Mouse (Mus musculus) neural tube, embryonic 12.5 days (tissue): ENCODE measurements around the gene Megf6. TPM values are rescaled to one million over a fixed set of nuclear protein-coding genes. Genes with fewer than 3 reads are reported as not detected.

ENCODE experiments used
- ATAC-seq: fragments of 200-750 bp; cut with Nextera tagmentation; 2 replicates; pipeline ENCODE4 v1.8.0; 2017; ENCODE audit warnings: low read depth, mild to moderate bottlenecking, moderate TSS enrichment, moderate library complexity; ENCODE audit not compliant: low FRiP score
- H3K27ac ChIP-seq: fragments of 300-500 bp; sonication (generic); 2 replicates; pipeline ENCODE4 v1.5.1; 2016
- H3K27me3 ChIP-seq: fragments of 300-500 bp; sonication (generic); replicated peaks from 2 replicates; pipeline ENCODE4 v1.6.1; 2016; ENCODE audit warnings: mild to moderate bottlenecking
- H3K36me3 ChIP-seq: fragments of 300-500 bp; sonication (generic); 2 replicates; pipeline ENCODE4 v1.6.1; 2016; ENCODE audit warnings: mild to moderate bottlenecking
- H3K4me1 ChIP-seq: fragments of 300-500 bp; sonication (generic); 2 replicates; pipeline ENCODE4 v1.6.1; 2016
- H3K4me2 ChIP-seq: fragments of 300-500 bp; sonication (generic); replicated peaks from 2 replicates; pipeline ENCODE4 v1.6.1; 2016; ENCODE audit warnings: mild to moderate bottlenecking
- H3K4me3 ChIP-seq: fragments of 300-500 bp; sonication (generic); 2 replicates; pipeline ENCODE4 v1.5.1; 2016
- H3K9ac ChIP-seq: fragments of 300-500 bp; sonication (generic); 2 replicates; pipeline ENCODE4 v1.6.1; 2016; ENCODE audit warnings: mild to moderate bottlenecking
- H3K9me3 ChIP-seq: fragments of 300-500 bp; sonication (generic); 2 replicates; pipeline ENCODE4 v1.6.1; 2016; ENCODE audit warnings: mild to moderate bottlenecking
- WGBS: fragments of 180-500 bp; shearing (Covaris S2); methylation state at CpG from one replicate; pipeline ENCODE4 v1.1.7; 2016; 5-methylcytosine and 5-hydroxymethylcytosine counted together
- polyA plus RNA-seq: library from polyadenylated mRNA; unstranded; fragments of >200 nt; fragmentation: Nextera tagmentation; extraction: Ambion mirVana; gene quantifications from 2 replicates; pipeline ENCODE4 v1.2.1, GENCODE M21; 2016

The Megf6 gene
- polyA plus RNA-seq = 17.7 and 18.8 TPM in 2 replicates

- peak; percentile 76 for ATAC-seq
- Histone ChIP-seq H3K27ac (no peak within 1 kb of the TSS), H3K27me3 (peaks cover 51% of the 10 kb centered on the region), H3K36me3 (no peaks in the 10 kb centered on the region), H3K4me2 (peak within 1 kb of the TSS; percentile 98), H3K9ac (peak within 1 kb of the TSS; percentile 61), H3K4me1 (peaks cover 37% of the 10 kb centered on the region), H3K4me3 (peak within 1 kb of the TSS; percentile 58), H3K9me3 (no peaks in the 10 kb centered on the region)
- 1% methylated on average over 60 of the region's 61 CpGs for WGBS
Observed at GRCm38 (mm10) chr4:154170506-154171150, at the start of gene Megf6. TSS of gene Megf6 (plus strand) at chr4:154170730.

GRCm38 (mm10) chr4:154121800-154122199, 48.7 kb upstream of the Megf6 start:
- Histone ChIP-seq H3K9me3 (no peaks in the 10 kb centered on the region), H3K4me2 (no peak overlapping the region), H3K4me1 (no peaks in the 10 kb centered on the region), H3K4me3 (no peak overlapping the region), H3K9ac (no peak overlapping the region), H3K27me3 (0 out of 2 replicates have a peak, but pooled peaks cover 3% of the 10 kb centered on the region), H3K27ac (no peak overlapping the region), H3K36me3 (no peaks in the 10 kb centered on the region)
- WGBS = 78% methylated on average over 11 of the region's 11 CpGs
- no peak for ATAC-seq

- Histone ChIP-seq H3K4me2 (no peak overlapping the region), H3K4me1 (no peaks in the 10 kb centered on the region), H3K9ac (no peak overlapping the region), H3K27me3 (0 out of 2 replicates have a peak, but pooled peaks cover 3% of the 10 kb centered on the region), H3K9me3 (no peaks in the 10 kb centered on the region), H3K4me3 (no peak overlapping the region), H3K27ac (no peak overlapping the region), H3K36me3 (no peaks in the 10 kb centered on the region)
- WGBS = 74% methylated on average over 7 of the region's 7 CpGs
- no peak for ATAC-seq
Observed at GRCm38 (mm10) chr4:154122374-154122773, 48.2 kb upstream of the Megf6 start.

GRCm38 (mm10) chr4:154123553-154123952, 47.0 kb upstream of the Megf6 start:
- Histone ChIP-seq H3K27me3 (0 out of 2 replicates have a peak, but pooled peaks cover 3% of the 10 kb centered on the region), H3K9ac (no peak overlapping the region), H3K4me2 (no peak overlapping the region), H3K4me3 (no peak overlapping the region), H3K9me3 (no peaks in the 10 kb centered on the region), H3K36me3 (no peaks in the 10 kb centered on the region), H3K27ac (no peak overlapping the region), H3K4me1 (no peaks in the 10 kb centered on the region)
- ATAC-seq = no peak
- WGBS = 84% methylated on average over 6 of the region's 6 CpGs

GRCm38 (mm10) chr4:154125202-154125601, 45.3 kb upstream of the Megf6 start:
- Histone ChIP-seq H3K36me3 (no peaks in the 10 kb centered on the region), H3K9ac (no peak overlapping the region), H3K4me2 (no peak overlapping the region), H3K27ac (no peak overlapping the region), H3K4me3 (no peak overlapping the region), H3K27me3 (0 out of 2 replicates have a peak, but pooled peaks cover 5% of the 10 kb centered on the region), H3K9me3 (no peaks in the 10 kb centered on the region), H3K4me1 (no peaks in the 10 kb centered on the region)
- WGBS = 67% methylated on average over 5 of the region's 5 CpGs
- no peak for ATAC-seq

- Histone ChIP-seq H3K27ac (no peak overlapping the region), H3K4me3 (no peak overlapping the region)
- 71% methylated on average over 3 of the region's 3 CpGs for WGBS
Observed at GRCm38 (mm10) chr4:154127273-154127672, 43.3 kb upstream of the Megf6 start.

GRCm38 (mm10) chr4:154129950-154130349, 40.6 kb upstream of the Megf6 start:
- H3K27me3 ChIP-seq = 0 out of 2 replicates have a peak, but pooled peaks cover 4% of the 10 kb centered on the region
- H3K4me3 ChIP-seq = no peak overlapping the region
- H3K9ac ChIP-seq = no peak overlapping the region
- no peak for ATAC-seq
- no peak overlapping the region for H3K27ac ChIP-seq
- H3K4me2 ChIP-seq = no peak overlapping the region
- no peaks in the 10 kb centered on the region for H3K4me1 ChIP-seq
- no peaks in the 10 kb centered on the region for H3K36me3 ChIP-seq
- no peaks in the 10 kb centered on the region for H3K9me3 ChIP-seq

More at GRCm38 (mm10) chr4:154127273-154127672, 43.3 kb upstream of the Megf6 start:
- no peak overlapping the region for H3K4me2 ChIP-seq
- 0 out of 2 replicates have a peak, but pooled peaks cover 5% of the 10 kb centered on the region for H3K27me3 ChIP-seq
- H3K36me3 ChIP-seq = no peaks in the 10 kb centered on the region
- H3K4me1 ChIP-seq = no peaks in the 10 kb centered on the region
- no peak overlapping the region for H3K9ac ChIP-seq
- no peaks in the 10 kb centered on the region for H3K9me3 ChIP-seq
- no peak for ATAC-seq

- peaks cover 12% of the 10 kb centered on the region for H3K27me3 ChIP-seq
- H3K4me3 ChIP-seq = no peak overlapping the region
- no peak overlapping the region for H3K9ac ChIP-seq
- WGBS = 81% methylated on average over 4 of the region's 4 CpGs
- H3K9me3 ChIP-seq = no peaks in the 10 kb centered on the region
- H3K4me1 ChIP-seq = no peaks in the 10 kb centered on the region
- ATAC-seq = no peak
- no peaks in the 10 kb centered on the region for H3K36me3 ChIP-seq
- no peak overlapping the region for H3K27ac ChIP-seq
- no peak overlapping the region for H3K4me2 ChIP-seq
Observed at GRCm38 (mm10) chr4:154131894-154132293, 38.6 kb upstream of the Megf6 start.

GRCm38 (mm10) chr4:154134803-154135202, 35.7 kb upstream of the Megf6 start:
- WGBS = 71% methylated on average over 4 of the region's 4 CpGs
- Histone ChIP-seq H3K9ac (no peak overlapping the region), H3K4me3 (no peak overlapping the region), H3K4me2 (no peak overlapping the region), H3K36me3 (no peaks in the 10 kb centered on the region), H3K9me3 (no peaks in the 10 kb centered on the region), H3K27me3 (peaks cover 37% of the 10 kb centered on the region), H3K27ac (no peak overlapping the region), H3K4me1 (peaks cover 6% of the 10 kb centered on the region)
- no peak for ATAC-seq

GRCm38 (mm10) chr4:154137139-154137538, 33.4 kb upstream of the Megf6 start:
- Histone ChIP-seq H3K36me3 (no peaks in the 10 kb centered on the region), H3K9me3 (no peaks in the 10 kb centered on the region), H3K4me3 (no peak overlapping the region), H3K9ac (no peak overlapping the region), H3K27me3 (peaks cover 57% of the 10 kb centered on the region), H3K4me1 (peaks cover 19% of the 10 kb centered on the region), H3K4me2 (no peak overlapping the region), H3K27ac (no peak overlapping the region)
- ATAC-seq = no peak
- WGBS = 65% methylated on average over 5 of the region's 5 CpGs

- H3K9me3 ChIP-seq = no peaks in the 10 kb centered on the region
- peaks cover 29% of the 10 kb centered on the region for H3K4me1 ChIP-seq
- peak overlapping the region; percentile 44 for H3K4me3 ChIP-seq
- H3K36me3 ChIP-seq = no peaks in the 10 kb centered on the region
- WGBS = under 1% methylated on average over 58 of the region's 59 CpGs
- no peak overlapping the region for H3K27ac ChIP-seq
- peaks cover 57% of the 10 kb centered on the region for H3K27me3 ChIP-seq
- H3K4me2 ChIP-seq = peak overlapping the region; percentile 87
- 0 out of 2 replicates have a peak, but pooled peaks have one; percentile 4 for ATAC-seq
- H3K9ac ChIP-seq = peak overlapping the region; percentile 56
Observed at GRCm38 (mm10) chr4:154139671-154140181, 30.8 kb upstream of the Megf6 start.

GRCm38 (mm10) chr4:154140182-154140212, 30.5 kb upstream of the Megf6 start, which contains the start of gene Trp73:
TSS of gene Trp73 (minus strand) at chr4:154140208.
- no peaks in the 10 kb centered on the region for H3K36me3 ChIP-seq
- no peaks in the 10 kb centered on the region for H3K9me3 ChIP-seq
- peak within 1 kb of the TSS; percentile 44 for H3K4me3 ChIP-seq
- no peak for ATAC-seq
- H3K27ac ChIP-seq = no peak within 1 kb of the TSS
- H3K4me2 ChIP-seq = peak within 1 kb of the TSS; percentile 87
- peaks cover 29% of the 10 kb centered on the region for H3K4me1 ChIP-seq
- peaks cover 55% of the 10 kb centered on the region for H3K27me3 ChIP-seq
- WGBS = 0% methylated on average over 4 of the region's 4 CpGs
- H3K9ac ChIP-seq = peak within 1 kb of the TSS; percentile 56
